Mouse (Mus musculus): ENCODE data around the gene Orc2.

DNA sequence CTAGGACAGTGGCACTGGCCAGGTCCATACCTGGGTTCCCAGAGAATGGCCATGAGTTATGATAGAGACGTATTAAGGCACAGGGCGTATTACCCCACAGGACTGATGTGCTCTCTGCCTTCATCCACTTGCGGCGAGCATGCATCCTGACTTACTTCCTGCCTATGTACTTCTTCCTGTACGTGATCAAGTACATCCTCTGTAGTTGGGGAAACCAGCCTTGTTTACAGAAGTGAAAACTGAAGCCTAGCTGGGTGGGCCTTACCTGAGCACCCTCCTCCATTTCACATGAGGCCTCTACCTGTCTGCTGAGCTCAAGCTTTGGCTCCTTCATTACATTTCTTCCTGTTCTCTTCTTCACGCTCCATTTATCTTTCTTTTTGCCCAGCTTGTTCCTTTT lies 50.6 kb downstream of the Orc2 start:
- TF ChIP-seq CTCF (IDR thresholded peaks at IDR 0.05 in 2 of 3, conservative IDR thresholded peaks at IDR 0.05 in 1 of 3; ENCODE audit: control insufficient read depth in 1 of 3, insufficient read depth in 1 of 3, low read depth in 2 of 3, low read length in 3 of 3, poor library complexity in 1 of 3, severe bottlenecking in 1 of 3) (no peak), MYC (IDR thresholded peaks at IDR 0.05; ENCODE audit: low read depth, low read length) (no peak), HCFC1 (IDR thresholded peaks at IDR 0.05; ENCODE audit: low read depth, low read length) (no peak)

Measured in MEL (cell line).